Mouse (Mus musculus): ENCODE results near the gene Dhx37. TPM values are rescaled to one million over a fixed set of nuclear protein-coding genes. Genes with fewer than 3 reads are reported as not detected.
A peak's percentile ranks its signal among the peaks of the same experiment; 100 is the strongest.
"Not testable (repeated sequence)": the region's sequence is repeated elsewhere in the genome, so short reads cannot be mapped to it uniquely, and the experiment has no call there.

Dhx37 gene
- polyA plus RNA-seq, 1 experiment from 2014 or later = 12.9 TPM

DNA sequence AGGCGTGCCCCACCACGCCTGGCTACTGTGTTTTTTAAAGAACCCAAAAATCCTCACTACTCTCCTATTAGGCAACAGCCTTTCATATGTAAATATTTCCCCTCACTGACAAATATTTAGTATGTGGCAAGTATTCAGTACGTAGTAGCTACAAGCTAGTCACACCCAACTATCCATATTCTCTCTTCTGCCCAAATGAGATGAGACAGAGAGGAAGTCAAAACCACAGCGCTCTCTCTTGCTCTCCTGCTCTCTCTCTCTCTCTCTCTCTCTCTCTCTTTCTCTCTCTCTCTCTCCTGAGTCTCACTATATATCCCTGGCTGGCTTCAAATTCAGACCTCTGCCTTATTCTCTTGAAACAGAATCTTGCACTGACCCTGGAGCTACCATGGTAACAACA lies 10.6 kb upstream of the Dhx37 start:
- H3K4me3 ChIP-seq = no peak overlapping the region
- H3K9ac ChIP-seq = no peak overlapping the region
- no peak overlapping the region for H3K27ac ChIP-seq
- H3K36me3 ChIP-seq = peaks cover 4% of the 10 kb centered on the region
- H3K27me3 ChIP-seq = no peaks in the 10 kb centered on the region
- no peaks in the 10 kb centered on the region for H3K9me3 ChIP-seq
- WGBS = 93% methylated on average over 4 of the region's 4 CpGs
- H3K4me1 ChIP-seq = peaks cover 16% of the 10 kb centered on the region
- no peak for ATAC-seq (ENCODE audit: low FRiP score, low read depth)
- no peak overlapping the region for H3K4me2 ChIP-seq (replicated peaks)

GRCm38 (mm10) chr5:125443915-125444314 lies 10.0 kb upstream of the Dhx37 start:
- no peaks in the 10 kb centered on the region for H3K9me3 ChIP-seq
- no peak overlapping the region for H3K4me3 ChIP-seq
- H3K36me3 ChIP-seq = peaks cover 4% of the 10 kb centered on the region
- WGBS = 89% methylated on average over 3 of the region's 3 CpGs
- no peak overlapping the region for H3K4me2 ChIP-seq (replicated peaks)
- H3K27ac ChIP-seq = no peak overlapping the region
- no peak overlapping the region for H3K9ac ChIP-seq
- no peak for ATAC-seq (ENCODE audit: low FRiP score, low read depth)
- peaks cover 16% of the 10 kb centered on the region for H3K4me1 ChIP-seq
- no peaks in the 10 kb centered on the region for H3K27me3 ChIP-seq

DNA sequence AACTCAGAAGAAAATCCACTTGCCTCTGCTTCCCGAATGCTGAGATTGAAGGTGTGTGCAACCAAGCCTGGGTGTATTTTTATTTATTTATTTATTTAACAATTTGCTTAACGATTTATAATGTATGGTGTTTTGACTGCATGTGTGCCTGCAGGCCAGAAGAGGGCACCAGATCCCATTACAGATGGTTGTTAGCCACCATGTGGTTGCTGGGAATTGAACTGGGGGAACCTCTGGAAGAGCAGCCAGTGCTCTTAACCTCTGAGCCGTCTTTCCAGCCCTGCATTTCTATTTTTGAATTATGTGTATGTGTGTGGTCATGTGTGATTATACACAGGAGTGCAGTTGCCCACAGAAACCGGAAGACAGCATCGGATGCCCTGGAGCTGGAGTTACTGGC lies 9.4 kb upstream of the Dhx37 start:
- WGBS = 89% methylated on average over 5 of the region's 5 CpGs
- no peak overlapping the region for H3K4me3 ChIP-seq
- no peaks in the 10 kb centered on the region for H3K27me3 ChIP-seq
- ATAC-seq (ENCODE audit: low FRiP score, low read depth) = no peak
- H3K36me3 ChIP-seq = peaks cover 4% of the 10 kb centered on the region
- peaks cover 16% of the 10 kb centered on the region for H3K4me1 ChIP-seq
- no peak overlapping the region for H3K9ac ChIP-seq
- no peak overlapping the region for H3K27ac ChIP-seq
- H3K9me3 ChIP-seq = no peaks in the 10 kb centered on the region
- no peak overlapping the region for H3K4me2 ChIP-seq (replicated peaks)

DNA sequence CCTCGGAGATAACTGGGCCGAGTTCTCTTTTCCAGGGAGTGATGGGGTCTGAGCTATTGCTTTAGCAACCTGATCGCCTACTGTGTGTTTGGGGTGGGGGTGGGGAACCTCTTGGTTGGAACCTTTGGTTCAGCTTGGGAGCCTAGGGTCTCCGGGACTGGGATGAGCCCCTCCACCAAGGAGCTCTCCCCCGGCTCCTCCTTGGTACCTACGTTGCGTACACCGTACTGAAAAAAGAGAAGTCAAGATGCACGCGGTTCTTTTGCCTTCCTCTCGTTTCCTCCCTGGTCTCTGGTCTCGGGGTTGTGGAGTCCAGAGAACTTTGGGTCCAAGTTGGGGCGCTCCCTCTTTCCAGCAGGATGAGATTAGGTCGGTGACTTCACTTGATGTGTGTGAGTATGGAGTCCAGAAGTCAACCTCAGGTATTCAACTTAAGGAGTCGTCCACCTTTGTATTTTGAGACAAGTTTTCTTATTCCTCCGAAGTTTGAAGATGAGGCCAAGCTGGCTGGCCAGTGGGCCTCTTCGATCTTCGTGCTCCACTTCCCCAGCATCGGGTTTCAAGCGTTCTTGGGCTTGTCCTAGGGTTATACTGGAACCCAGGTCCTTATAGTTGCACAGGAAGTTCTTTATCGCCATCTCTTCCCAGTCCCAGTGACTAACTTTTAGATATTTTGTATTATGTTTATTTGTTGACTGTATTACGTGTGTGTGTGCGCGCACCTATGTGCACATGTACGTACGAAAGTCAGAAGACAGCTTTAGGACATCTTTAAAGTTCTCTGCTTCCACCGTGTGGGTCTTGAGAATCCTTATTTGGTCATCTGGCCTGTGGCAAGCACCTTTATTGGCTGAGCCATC lies 8.4 kb upstream of the Dhx37 start:
- Histone ChIP-seq H3K4me2 (replicated peaks) (peak overlapping the region; percentile 86), H3K9ac (peak overlapping the region; percentile 86), H3K27me3 (no peaks in the 10 kb centered on the region), H3K4me1 (peaks cover 16% of the 10 kb centered on the region), H3K27ac (peak overlapping the region; percentile 77), H3K4me3 (peak overlapping the region; percentile 92), H3K9me3 (no peaks in the 10 kb centered on the region), H3K36me3 (peaks cover 4% of the 10 kb centered on the region)
- 21% methylated on average over 27 of the region's 27 CpGs for WGBS
- ATAC-seq (ENCODE audit: low FRiP score, low read depth) = peak; percentile 16; the same call in 1 of the 2 replicates

DNA sequence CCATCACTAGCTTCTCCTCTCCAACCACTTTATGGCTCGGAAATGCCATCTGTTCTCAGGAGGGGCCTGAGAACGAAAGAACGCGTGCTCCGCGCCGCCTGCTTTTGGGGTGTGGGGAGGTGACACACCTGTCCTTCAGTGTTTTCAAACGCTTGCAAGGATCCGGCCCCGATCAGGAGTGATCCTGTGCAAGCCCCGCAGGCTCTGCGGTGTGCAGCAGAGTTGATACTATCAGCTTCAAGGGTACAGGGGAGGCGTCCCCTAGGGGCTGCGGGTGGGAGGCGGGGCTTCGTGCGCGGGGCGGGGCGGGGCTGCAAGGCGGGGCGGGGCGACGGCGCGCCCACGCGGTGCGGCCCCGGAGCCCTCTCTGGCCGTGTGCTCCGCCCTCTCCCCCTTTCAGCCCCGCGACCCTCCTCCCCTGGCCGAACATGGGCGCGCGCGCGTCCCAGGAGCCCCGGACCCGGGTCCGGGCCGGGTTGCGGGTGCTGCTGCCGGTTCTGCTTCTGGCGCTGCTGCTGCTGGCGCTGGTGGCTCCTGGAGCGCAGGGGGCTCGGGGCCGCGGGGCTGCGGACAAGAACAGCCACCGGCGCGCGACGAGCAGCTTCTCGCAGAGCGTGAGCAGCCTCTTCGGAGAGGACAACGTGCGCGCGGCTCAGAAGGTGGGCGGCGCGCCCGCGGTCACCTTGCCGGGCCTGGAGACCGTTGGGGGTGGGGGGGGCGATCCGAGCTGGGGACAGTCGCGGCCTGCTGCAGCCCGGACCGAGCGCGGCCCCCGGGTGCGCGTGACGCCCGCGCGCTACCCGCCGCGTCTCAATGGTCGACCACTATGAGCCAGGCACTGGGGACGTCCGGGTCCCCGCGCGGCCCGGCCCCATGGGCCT lies 7.6 kb upstream of the Dhx37 start, which contains the start of gene Bri3bp:
TSS of gene Bri3bp (plus strand) at position 335 of the 881 bp plus-strand sequence.
- H3K9me3 ChIP-seq = no peaks in the 10 kb centered on the region
- WGBS = under 1% methylated on average over 87 of the region's 97 CpGs
- H3K27ac ChIP-seq = peak within 1 kb of the TSS; percentile 77
- H3K36me3 ChIP-seq = peaks cover 4% of the 10 kb centered on the region
- peak within 1 kb of the TSS; percentile 92 for H3K4me3 ChIP-seq
- H3K4me1 ChIP-seq = peaks cover 16% of the 10 kb centered on the region
- ATAC-seq (ENCODE audit: low FRiP score, low read depth) = peak; percentile 89
- peak within 1 kb of the TSS; percentile 86 for H3K9ac ChIP-seq
- peak within 1 kb of the TSS; percentile 86 for H3K4me2 ChIP-seq (replicated peaks)
- no peaks in the 10 kb centered on the region for H3K27me3 ChIP-seq

- H3K4me2 ChIP-seq (replicated peaks) = peak overlapping the region; percentile 86
- no peaks in the 10 kb centered on the region for H3K9me3 ChIP-seq
- WGBS = 2% methylated on average over 7 of the region's 7 CpGs
- peak overlapping the region; percentile 39; the same call in 1 of the 2 replicates for H3K27ac ChIP-seq
- H3K9ac ChIP-seq = peak overlapping the region; percentile 86
- peaks cover 10% of the 10 kb centered on the region for H3K4me1 ChIP-seq
- H3K27me3 ChIP-seq = no peaks in the 10 kb centered on the region
- ATAC-seq (ENCODE audit: low FRiP score, low read depth) = no peak
- H3K4me3 ChIP-seq = peak overlapping the region; percentile 92
- H3K36me3 ChIP-seq = peaks cover 4% of the 10 kb centered on the region
These were observed 6.8 kb upstream of the Dhx37 start for GRCm38 (mm10) chr5:125440583-125441233.

GRCm38 (mm10) chr5:125434347-125434746 lies 426 bp upstream of the Dhx37 start:
- Histone ChIP-seq H3K36me3 (peaks cover 27% of the 10 kb centered on the region), H3K4me3 (peak overlapping the region; percentile 87), H3K4me1 (peaks cover 12% of the 10 kb centered on the region), H3K4me2 (replicated peaks) (peak overlapping the region; percentile 91)
- not testable (repeated sequence) for H3K27ac ChIP-seq; ATAC-seq (ENCODE audit: low FRiP score, low read depth); H3K9me3 ChIP-seq; H3K27me3 ChIP-seq; H3K9ac ChIP-seq
- 51% methylated on average over 15 of the region's 15 CpGs for WGBS

DNA sequence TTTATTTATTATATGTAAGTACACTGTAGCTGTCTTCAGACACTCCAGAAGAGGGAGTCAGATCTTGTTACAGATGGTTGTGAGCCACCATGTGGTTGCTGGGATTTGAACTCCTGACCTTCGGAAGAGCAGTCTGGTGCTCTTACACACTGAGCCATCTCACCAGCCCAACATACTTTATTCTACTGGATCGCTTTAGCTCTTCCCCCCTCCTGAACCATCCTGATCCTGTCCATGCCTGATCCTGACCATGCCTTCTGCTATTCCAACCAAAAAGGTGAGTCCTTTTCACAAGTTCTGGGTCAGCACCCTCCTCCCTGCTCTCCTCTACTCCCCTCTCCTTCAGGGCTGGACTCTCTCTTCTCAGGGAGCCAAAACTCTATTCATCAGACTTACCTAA lies 1.6 kb downstream of the Dhx37 start:
- Histone ChIP-seq H3K4me3 (0 out of 2 replicates have a peak overlapping the region, but pooled peaks have one; percentile 87), H3K36me3 (peaks cover 47% of the 10 kb centered on the region), H3K4me2 (replicated peaks) (peak overlapping the region; percentile 91), H3K4me1 (peaks cover 12% of the 10 kb centered on the region)
- H3K9me3 ChIP-seq; H3K9ac ChIP-seq; ATAC-seq (ENCODE audit: low FRiP score, low read depth); H3K27me3 ChIP-seq; H3K27ac ChIP-seq: not testable (repeated sequence)
- 89% methylated on average over 2 of the region's 2 CpGs for WGBS

- no peak for ATAC-seq (ENCODE audit: low FRiP score, low read depth)
- no peak overlapping the region for H3K27ac ChIP-seq
- WGBS = 94% methylated on average over 10 of the region's 10 CpGs
- H3K4me3 ChIP-seq = no peak overlapping the region
- H3K27me3 ChIP-seq = no peaks in the 10 kb centered on the region
- H3K4me1 ChIP-seq = no peaks in the 10 kb centered on the region
- no peaks in the 10 kb centered on the region for H3K9me3 ChIP-seq
- no peak overlapping the region for H3K4me2 ChIP-seq (replicated peaks)
- peaks cover 100% of the 10 kb centered on the region for H3K36me3 ChIP-seq
- no peak overlapping the region for H3K9ac ChIP-seq
These were observed 7.6 kb downstream of the Dhx37 start for GRCm38 (mm10) chr5:125426343-125426742.

DNA sequence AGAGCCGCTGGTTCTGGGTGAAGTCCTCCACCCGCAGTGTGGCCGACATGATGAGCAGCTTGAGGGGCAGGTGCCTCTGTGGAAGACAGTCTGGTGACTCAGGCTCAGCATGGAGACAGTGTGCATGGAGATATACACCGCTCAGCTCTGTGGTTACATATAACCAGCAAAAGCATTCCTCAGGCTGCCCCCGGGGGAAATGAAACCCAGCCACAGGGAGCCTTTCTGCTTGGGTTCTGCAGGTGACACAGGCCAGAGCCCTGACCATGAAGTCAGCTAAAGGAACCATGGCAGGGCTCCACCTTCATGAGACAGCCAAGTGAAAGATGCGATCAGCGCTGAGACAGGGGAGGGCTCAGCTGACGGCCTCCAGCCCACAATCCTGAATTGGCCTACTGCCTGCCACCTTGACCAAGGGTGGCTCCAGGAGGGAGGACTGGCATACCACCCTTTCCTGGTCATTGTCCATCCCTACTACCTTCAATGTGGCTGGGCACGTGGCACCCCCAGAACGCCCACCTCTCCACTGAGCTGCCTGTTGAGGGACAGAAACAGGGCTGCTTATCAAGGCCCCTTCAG lies 8.1 kb downstream of the Dhx37 start:
- no peaks in the 10 kb centered on the region for H3K4me1 ChIP-seq
- H3K27me3 ChIP-seq = no peaks in the 10 kb centered on the region
- H3K36me3 ChIP-seq = peaks cover 100% of the 10 kb centered on the region
- H3K9me3 ChIP-seq = no peaks in the 10 kb centered on the region
- no peak overlapping the region for H3K4me3 ChIP-seq
- no peak overlapping the region for H3K4me2 ChIP-seq (replicated peaks)
- ATAC-seq (ENCODE audit: low FRiP score, low read depth) = no peak
- no peak overlapping the region for H3K9ac ChIP-seq
- WGBS = 92% methylated on average over 10 of the region's 10 CpGs
- no peak overlapping the region for H3K27ac ChIP-seq

GRCm38 (mm10) chr5:125419124-125419523 lies 14.8 kb downstream of the Dhx37 start:
- Histone ChIP-seq H3K4me1 (no peaks in the 10 kb centered on the region), H3K9me3 (no peaks in the 10 kb centered on the region), H3K27ac (no peak overlapping the region), H3K4me2 (replicated peaks) (no peak overlapping the region), H3K9ac (no peak overlapping the region), H3K27me3 (no peaks in the 10 kb centered on the region), H3K4me3 (no peak overlapping the region), H3K36me3 (peaks cover 99% of the 10 kb centered on the region)
- no peak for ATAC-seq (ENCODE audit: low FRiP score, low read depth)
- WGBS = 77% methylated on average over 11 of the region's 11 CpGs

Data from limb, embryonic 13.5 days (tissue).